Mouse (Mus musculus): Measurements from ENCODE around the gene Prrc2c.
"Not testable (repeated sequence)": the region's sequence is repeated elsewhere in the genome, so short reads cannot be mapped to it uniquely, and the experiment has no call there.

The Prrc2c gene

DNA sequence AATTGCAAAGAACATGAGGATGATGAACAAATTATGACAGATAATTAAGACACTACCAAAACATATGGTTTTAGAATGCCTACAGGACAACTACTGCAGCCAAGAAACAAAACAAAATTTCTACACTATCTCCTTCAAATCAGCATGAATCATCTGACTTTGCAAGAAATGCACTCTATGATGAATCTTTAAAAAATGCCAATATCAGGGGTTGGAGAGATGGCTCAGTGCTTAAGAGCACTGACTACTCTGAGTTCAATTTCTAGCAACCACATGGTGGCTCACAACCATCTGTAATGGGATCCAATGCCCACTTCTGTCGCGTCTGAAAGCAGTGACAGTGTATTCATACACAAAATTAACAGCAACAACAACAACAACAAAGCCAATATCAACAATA, 46.6 kb downstream of the Prrc2c start:
- DNase-seq (ENCODE audit: low read depth, low spot score) = no peak

- DNase-seq (ENCODE audit: low read depth, low spot score) = peak; percentile 58
These were observed 74.7 kb downstream of the Prrc2c start for GRCm38 (mm10) chr1:162665486-162666174.

DNA sequence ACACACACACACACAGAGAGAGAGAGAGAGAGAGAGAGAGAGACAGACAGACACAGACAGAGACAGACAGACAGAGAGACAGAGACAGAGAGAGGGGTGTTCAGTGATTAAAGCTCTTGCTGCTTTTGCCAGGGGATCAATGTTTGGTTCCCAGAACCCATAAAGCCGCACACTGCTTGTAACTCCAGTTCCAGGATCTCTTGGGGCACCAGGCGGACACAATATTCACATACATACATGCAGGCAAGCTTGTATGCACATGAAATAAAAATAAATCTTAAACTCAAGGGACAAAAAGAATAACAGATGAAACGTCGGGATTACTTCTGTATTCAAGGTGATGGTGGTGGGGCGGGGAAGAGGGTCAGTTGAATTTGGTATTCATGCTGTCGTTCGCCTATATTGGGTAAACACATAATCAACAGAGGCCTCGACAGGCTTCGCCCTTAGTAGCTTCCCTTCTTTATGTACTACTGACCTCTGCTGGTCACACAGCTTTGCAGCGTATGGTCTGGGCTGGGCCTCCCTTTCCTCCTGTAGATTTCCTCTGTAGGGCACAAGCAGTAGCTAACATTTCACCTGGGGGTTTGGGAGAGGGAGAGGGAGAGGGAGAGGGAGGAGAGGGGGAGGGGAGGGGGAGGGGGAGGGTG, 75.4 kb downstream of the Prrc2c start:
- peak; percentile 87 for DNase-seq (ENCODE audit: low read depth, low spot score)

GRCm38 (mm10) chr1:162660276-162660860, 80.0 kb downstream of the Prrc2c start:
- DNase-seq (ENCODE audit: low read depth, low spot score) = no peak

- no peak for DNase-seq (ENCODE audit: low read depth, low spot score)
These were observed 82.2 kb downstream of the Prrc2c start, which contains the start of gene Myocos for GRCm38 (mm10) chr1:162658119-162658518. Myocos (minus strand) TSS chr1:162658219.

DNA sequence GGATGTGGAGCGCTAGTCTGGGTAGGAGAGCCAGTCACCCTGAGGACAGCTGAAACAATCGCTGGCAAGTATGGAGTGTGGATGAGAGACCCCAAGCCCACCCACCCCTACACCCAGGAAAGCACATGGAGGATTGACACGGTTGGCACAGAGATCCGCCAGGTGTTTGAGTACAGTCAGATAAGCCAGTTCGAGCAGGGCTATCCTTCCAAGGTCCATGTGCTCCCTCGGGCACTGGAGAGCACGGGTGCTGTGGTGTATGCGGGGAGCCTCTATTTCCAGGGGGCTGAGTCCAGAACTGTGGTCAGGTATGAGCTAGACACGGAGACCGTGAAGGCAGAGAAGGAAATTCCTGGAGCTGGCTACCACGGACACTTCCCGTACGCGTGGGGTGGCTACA, 91.9 kb downstream of the Prrc2c start:
- DNase-seq (ENCODE audit: low read depth, low spot score) = no peak

DNA sequence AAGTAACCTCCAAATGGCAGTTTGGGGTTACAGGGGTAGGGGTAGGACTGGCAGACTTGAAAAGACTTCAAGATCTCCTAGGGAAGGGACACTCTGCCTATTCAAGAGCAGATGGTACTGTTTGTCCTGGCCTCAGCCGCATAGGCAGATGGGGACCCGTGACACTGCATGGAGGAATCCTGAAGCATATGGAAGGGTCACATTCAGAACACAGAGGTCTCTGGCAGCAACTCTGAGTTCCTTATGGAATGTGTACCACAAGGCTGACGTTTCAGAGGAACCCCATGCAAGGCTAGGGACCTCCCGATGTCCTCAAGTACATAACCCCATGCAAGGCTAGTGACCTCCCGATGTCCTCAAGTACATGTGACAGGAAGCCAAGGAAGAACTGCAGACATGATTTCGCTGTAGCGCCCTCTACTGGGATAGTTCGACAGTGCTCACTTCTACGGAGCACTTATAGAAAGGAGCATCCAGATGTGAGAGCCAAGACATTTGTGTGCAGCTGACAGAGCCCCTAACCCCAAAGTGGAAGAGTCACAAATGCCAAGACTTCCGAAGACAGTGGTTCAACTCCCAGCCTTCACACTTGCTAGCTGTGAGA, 94.2 kb downstream of the Prrc2c start:
- DNase-seq (ENCODE audit: low read depth, low spot score) = no peak

DNA sequence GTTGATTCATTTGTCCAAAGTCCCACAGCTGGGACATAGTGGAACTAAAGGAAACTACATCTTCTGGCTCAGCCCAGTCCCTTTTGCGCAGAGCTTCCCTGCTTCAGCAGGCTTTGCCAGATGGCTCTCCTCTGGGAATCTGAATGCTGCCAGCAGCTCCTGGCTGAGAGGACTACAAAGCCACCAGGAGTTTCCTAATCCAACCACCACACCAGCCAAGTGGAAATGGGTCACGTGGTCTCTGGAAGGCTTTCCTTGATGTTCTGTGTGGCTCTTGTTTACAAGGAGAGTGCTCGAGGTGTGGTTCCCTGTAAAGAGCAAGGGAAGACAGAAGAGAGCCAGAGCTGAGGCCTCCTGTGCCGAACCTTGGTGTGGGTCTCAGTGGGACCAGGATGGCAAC, 96.6 kb downstream of the Prrc2c start:
- DNase-seq (ENCODE audit: low read depth, low spot score) = no peak

GRCm38 (mm10) chr1:162642591-162642990, 97.8 kb downstream of the Prrc2c start:
- no peak for DNase-seq (ENCODE audit: low read depth, low spot score)

DNA sequence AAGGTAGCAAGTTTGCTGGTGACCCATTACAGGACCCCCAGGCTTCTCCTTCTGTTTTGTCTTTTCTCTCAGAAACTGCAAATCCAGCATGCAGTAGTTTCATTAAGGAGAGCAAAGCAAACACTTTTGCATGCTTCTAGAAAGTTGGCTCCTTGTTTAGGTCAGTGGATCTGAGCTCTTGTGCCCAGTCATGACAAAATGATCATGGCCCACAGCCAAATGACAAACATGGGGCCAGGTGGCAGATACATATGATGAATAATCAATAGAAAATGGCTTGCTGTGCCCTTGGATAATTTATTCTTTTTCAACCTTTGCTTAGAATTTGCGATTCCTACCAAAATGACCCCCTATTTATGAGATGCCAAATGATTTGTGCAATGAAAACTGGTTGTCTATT, 100.5 kb downstream of the Prrc2c start:
- DNase-seq (ENCODE audit: low read depth, low spot score) = no peak

- no peak for DNase-seq (ENCODE audit: low read depth, low spot score)
These were observed 101.2 kb downstream of the Prrc2c start, which contains the start of gene Myoc for GRCm38 (mm10) chr1:162639051-162639750. Myoc (plus strand) TSS chr1:162639155.

DNA sequence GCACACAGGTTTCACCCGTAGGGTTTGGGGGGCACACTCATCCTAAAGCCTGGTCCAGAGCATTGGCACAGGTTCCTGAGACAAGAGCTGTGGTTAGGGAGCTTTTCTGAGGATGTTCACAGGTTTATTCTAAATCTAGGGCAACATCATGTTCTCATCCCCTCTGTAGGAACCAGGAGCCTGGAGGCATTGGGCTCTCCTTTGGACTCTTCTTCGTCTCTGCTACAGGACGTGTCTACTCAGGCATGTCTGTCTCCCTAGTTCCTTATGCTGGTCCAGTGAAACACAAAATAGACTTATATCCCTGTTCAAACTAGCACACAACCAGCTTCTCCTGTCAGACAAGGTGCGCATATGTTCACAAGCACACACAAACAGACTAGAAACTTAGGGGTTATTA, 101.8 kb downstream of the Prrc2c start:
- no peak for DNase-seq (ENCODE audit: low read depth, low spot score)

DNA sequence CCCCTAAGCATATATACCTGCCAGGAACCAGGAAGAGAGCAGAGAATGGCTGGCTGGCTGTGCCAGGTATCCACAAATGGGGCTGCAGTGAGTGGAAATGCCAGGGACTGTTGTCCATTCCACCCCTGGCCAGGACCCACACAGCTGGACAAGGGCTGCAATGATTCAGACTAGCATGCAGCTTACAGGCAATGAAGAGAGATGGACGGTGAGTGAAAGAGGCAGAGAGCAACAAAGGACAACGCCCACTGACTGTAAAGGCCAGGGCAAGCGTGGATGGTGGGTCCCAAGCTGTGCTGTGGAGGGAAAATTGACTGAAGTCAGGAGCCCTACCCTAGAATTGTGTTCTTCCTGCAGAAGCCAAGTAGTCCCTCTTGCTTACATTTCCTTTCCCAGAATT, 103.8 kb downstream of the Prrc2c start:
- no peak for DNase-seq (ENCODE audit: low read depth, low spot score)

GRCm38 (mm10) chr1:162635291-162635931, 104.9 kb downstream of the Prrc2c start:
- DNase-seq (ENCODE audit: low read depth, low spot score) = not testable (repeated sequence)

- not testable (repeated sequence) for DNase-seq (ENCODE audit: low read depth, low spot score)
These were observed 112.0 kb downstream of the Prrc2c start for GRCm38 (mm10) chr1:162628326-162628725.

DNA sequence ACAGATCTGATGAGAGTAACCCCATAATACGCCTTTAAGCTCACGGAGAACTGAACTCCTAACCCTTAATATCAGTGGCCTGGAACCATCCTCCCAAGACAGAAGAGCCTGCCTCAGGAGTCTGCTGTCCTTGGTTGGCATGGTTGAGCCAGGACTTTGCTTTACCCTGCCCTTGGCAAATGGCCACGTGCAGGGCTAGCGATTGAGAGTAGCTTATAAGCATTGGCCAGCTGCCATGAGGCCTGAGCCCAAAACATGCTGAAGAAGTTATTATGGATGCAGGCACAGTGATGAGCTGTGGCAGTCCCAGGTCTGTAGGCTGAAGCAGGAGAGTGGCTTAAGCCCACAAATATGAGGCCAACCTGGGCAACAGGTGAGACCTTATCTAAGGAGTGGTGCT, 112.5 kb downstream of the Prrc2c start:
- not testable (repeated sequence) for DNase-seq (ENCODE audit: low read depth, low spot score)

DNA sequence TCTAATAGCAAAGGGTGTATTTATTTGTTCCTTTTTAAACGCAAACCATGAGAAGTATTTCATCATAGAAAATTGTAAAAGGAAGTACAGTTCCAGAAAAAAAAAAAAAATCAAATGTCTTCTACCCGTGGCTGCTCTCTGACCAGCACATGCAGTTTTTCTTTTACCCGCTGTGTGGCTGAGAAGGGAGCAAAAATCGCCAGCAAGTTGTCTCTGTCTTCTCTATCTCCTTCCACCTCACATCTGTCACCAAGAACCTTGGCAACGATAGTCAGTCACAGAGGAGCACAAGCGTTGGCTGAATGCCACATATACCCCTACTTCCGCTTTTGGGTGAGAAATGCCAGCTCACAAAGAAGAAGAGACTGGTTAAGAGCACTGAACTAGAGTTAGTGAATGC, 115.1 kb downstream of the Prrc2c start:
- DNase-seq (ENCODE audit: low read depth, low spot score) = no peak

DNA sequence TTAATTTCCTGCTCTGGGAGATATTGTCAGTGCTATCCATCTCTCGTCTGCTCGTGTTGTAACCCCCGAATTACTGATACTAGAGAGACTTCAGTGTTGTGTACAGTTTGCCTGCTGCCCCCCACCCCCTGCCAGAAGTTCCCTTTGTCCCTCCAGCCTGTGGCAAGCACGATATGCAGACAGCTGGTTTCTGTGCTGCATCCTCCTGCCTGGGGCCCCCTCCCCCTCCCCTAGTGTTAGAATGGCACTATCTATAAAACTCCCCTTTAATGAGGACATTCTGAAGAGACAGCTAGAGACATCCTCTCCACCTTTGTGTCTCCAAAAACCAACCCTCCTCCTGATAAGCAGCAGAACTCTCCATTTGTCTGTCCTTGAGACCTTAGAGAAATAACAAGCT, 116.5 kb downstream of the Prrc2c start:
- DNase-seq (ENCODE audit: low read depth, low spot score) = no peak

All from mesoderm, embryonic 11.5 days (tissue).